Mouse (Mus musculus): ENCODE measurements around the gene Anxa4.

GRCm38 (mm10) chr6:86776706-86777071 is 16.7 kb downstream of the Anxa4 start:
- no peak for TF ChIP-seq CTCF (conservative IDR thresholded peaks at IDR 0.05; ENCODE audit: low read length)
- no peak for TF ChIP-seq NANOG (IDR thresholded peaks at IDR 0.05; ENCODE audit: borderline replicate concordance, low read length)
